Mouse (Mus musculus): ENCODE data around the gene Gm5431. TPM values are rescaled to one million over a fixed set of nuclear protein-coding genes. Genes with fewer than 3 reads are reported as not detected.
A peak's percentile ranks its signal among the peaks of the same experiment; 100 is the strongest.
"Not testable (repeated sequence)": the region's sequence is repeated elsewhere in the genome, so short reads cannot be mapped to it uniquely, and the experiment has no call there.

The Gm5431 gene
- 100 to 1,000 TPM in 10 of 26 experiments, 10 to 100 TPM in 16; 11.3 to 174 (median 83.5) TPM for total RNA-seq (2018; cell fraction: chromatin; rRNA removed)
- 100 to 1,000 TPM in 16 of 26 experiments, 10 to 100 TPM in 10; 36.0 to 249 (median 118) TPM for total RNA-seq (2018; cell fraction: cytosol; rRNA removed)
- 100 to 1,000 TPM in 15 of 26 experiments, 10 to 100 TPM in 11; 26.8 to 253 (median 149) TPM for total RNA-seq (2018; cell fraction: nucleus; rRNA removed)
- polyA plus RNA-seq (2018) = 43.5 to 99.6 TPM (median 62.6 TPM) in 3 replicates

- H3K27ac ChIP-seq = peak within 1 kb of the TSS; percentile 98
- H3K79me2 ChIP-seq (ENCODE audit: inconsistent target) = peaks cover 37% of the 10 kb centered on the region
- 19% methylated on average over 2 of the region's 2 CpGs for WGBS (ENCODE audit: missing documents)
- peak within 1 kb of the TSS; percentile 68 for H3K4me3 ChIP-seq (ENCODE audit: inconsistent target)
- H3K36me3 ChIP-seq (ENCODE audit: inconsistent target) = peaks cover 15% of the 10 kb centered on the region; the same call in 1 of the 2 replicates
Measured at GRCm38 (mm10) chr11:48902021-48902420, at the start of gene Gm5431. Gene Gm5431 (minus strand): TSS chr11:48902214.

DNA sequence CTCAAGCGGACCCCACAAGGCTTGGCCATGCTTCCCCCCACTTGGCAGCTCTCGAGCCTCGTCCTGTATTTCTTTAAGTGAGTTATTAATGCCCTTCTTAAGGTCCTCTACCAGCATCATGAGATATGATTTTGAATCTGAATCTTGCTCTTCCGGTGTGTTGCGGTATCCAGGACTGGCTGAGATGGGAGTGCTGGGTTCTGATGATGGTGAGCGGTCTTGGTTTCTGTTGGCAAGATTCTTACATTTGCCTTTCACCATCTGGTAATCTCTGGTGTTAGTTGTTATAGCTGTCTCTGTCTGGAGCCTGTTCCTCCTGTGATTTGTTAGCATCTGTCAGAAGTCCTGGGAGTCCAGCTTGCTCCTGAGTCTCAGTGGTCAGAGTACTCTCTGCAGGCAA, 44.1 kb upstream of the Gm5431 start, which contains the start of gene Psme2b:
Gene Psme2b (minus strand): TSS at position 101 of the 400 bp plus-strand sequence.
- H3K36me3 ChIP-seq (ENCODE audit: inconsistent target) = peaks cover 14% of the 10 kb centered on the region
- H3K27ac ChIP-seq; H3K4me3 ChIP-seq (ENCODE audit: inconsistent target); H3K79me2 ChIP-seq (ENCODE audit: inconsistent target): not testable (repeated sequence)
- 92% methylated on average over 6 of the region's 6 CpGs for WGBS (ENCODE audit: missing documents)

GRCm38 (mm10) chr11:48939286-48939685, 37.3 kb upstream of the Gm5431 start:
- not testable (repeated sequence) for H3K36me3 ChIP-seq (ENCODE audit: inconsistent target); H3K79me2 ChIP-seq (ENCODE audit: inconsistent target); H3K27ac ChIP-seq; H3K4me3 ChIP-seq (ENCODE audit: inconsistent target)

- not testable (repeated sequence) for H3K79me2 ChIP-seq (ENCODE audit: inconsistent target); H3K4me3 ChIP-seq (ENCODE audit: inconsistent target); H3K27ac ChIP-seq; H3K36me3 ChIP-seq (ENCODE audit: inconsistent target)
- no CpG with 5 or more reads among the region's 3 CpGs for WGBS (ENCODE audit: missing documents)
Measured at GRCm38 (mm10) chr11:48935291-48935690, 33.3 kb upstream of the Gm5431 start.

- not testable (repeated sequence) for H3K27ac ChIP-seq; H3K79me2 ChIP-seq (ENCODE audit: inconsistent target); H3K36me3 ChIP-seq (ENCODE audit: inconsistent target); H3K4me3 ChIP-seq (ENCODE audit: inconsistent target)
- WGBS (ENCODE audit: missing documents) = no CpG with 5 or more reads among the region's 1 CpGs
Measured at GRCm38 (mm10) chr11:48933923-48934322, 31.9 kb upstream of the Gm5431 start.

DNA sequence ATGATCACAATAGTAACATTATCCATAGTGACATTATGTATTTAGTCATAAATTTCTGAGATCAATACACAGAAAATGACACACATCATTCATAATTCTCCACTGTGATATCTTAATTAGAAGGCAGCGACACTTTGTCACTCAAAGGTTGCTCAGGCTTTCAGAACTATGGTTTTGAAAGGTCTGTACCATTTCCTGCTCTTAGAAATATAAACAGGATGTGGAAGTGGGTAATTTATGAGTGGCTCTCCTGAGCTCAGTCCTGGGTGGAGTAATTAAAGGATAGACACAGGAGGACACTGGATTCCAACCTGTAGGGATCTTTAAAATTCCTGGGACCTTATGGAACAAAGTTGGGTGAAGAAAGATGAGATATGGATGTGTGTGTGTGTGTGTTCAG, 31.4 kb upstream of the Gm5431 start:
- H3K27ac ChIP-seq; H3K36me3 ChIP-seq (ENCODE audit: inconsistent target); H3K79me2 ChIP-seq (ENCODE audit: inconsistent target); H3K4me3 ChIP-seq (ENCODE audit: inconsistent target): not testable (repeated sequence)
- 0% methylated on average over 1 of the region's 1 CpGs for WGBS (ENCODE audit: missing documents)

- 92% methylated on average over 1 of the region's 1 CpGs for WGBS (ENCODE audit: missing documents)
- H3K27ac ChIP-seq; H3K36me3 ChIP-seq (ENCODE audit: inconsistent target); H3K4me3 ChIP-seq (ENCODE audit: inconsistent target); H3K79me2 ChIP-seq (ENCODE audit: inconsistent target): not testable (repeated sequence)
Measured at GRCm38 (mm10) chr11:48928068-48928467, 26.1 kb upstream of the Gm5431 start.

DNA sequence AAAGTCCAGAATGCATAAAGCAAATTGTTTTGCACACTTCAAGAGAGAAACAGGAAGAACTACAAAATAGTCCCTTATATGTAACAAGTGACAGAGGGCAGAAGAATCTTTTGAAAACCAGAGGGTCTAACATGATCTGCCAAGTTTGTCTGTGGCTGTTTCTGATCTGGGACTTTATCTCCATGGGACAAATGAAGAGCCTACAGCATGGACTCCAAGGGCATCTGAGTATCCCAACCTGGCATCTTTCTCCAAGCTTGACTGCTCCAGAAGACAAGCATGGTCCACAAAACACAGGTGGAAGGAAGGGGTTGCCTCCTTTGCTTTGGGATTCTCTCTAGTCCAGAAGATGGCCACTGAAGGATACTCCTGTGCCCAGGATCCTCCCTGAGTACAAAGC, 24.4 kb upstream of the Gm5431 start:
- H3K79me2 ChIP-seq (ENCODE audit: inconsistent target); H3K36me3 ChIP-seq (ENCODE audit: inconsistent target); H3K4me3 ChIP-seq (ENCODE audit: inconsistent target); H3K27ac ChIP-seq: not testable (repeated sequence)

DNA sequence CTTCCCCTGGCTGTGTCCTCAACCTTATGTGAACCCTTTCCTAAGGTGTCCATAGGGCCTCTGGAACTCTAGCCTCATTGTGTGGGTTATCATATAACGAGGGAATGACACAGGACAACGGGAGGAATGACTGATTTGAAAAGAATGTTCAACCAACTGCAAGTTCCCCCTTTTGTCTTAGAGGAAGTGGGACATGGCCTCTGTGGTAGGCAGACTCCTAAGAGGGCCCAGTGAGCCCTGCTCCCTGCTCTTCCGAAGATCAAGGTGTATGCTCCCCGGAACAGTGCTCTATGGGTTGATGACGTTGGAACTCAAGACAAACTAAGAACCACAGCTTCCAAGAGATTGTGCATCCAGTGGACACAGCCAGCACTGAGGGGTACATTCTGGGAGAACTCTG, 21.8 kb upstream of the Gm5431 start:
- not testable (repeated sequence) for H3K27ac ChIP-seq; H3K4me3 ChIP-seq (ENCODE audit: inconsistent target); H3K79me2 ChIP-seq (ENCODE audit: inconsistent target); H3K36me3 ChIP-seq (ENCODE audit: inconsistent target)
- 23% methylated on average over 3 of the region's 5 CpGs for WGBS (ENCODE audit: missing documents)

DNA sequence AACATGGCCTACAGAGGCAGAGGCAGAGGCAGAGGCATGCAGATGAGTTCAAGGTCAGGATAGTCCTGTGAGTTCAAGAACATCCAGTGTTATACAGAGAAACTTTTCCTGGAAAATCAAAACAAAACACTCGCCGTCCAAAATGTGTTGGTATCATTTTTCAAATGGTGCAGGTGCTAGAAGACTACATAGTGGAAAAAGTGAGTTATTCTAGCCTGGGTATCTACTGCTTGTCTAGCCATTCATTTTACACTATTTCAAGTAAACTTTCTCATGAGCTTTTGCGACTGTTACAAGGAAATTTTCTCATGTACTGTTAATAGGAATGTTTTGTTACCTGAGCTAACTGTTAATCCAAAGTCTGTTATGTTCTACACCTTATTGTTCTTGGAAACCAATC, 16.4 kb upstream of the Gm5431 start:
- 97% methylated on average over 3 of the region's 3 CpGs for WGBS (ENCODE audit: missing documents)
- H3K36me3 ChIP-seq (ENCODE audit: inconsistent target) = no peaks in the 10 kb centered on the region
- H3K4me3 ChIP-seq (ENCODE audit: inconsistent target) = no peak overlapping the region
- H3K79me2 ChIP-seq (ENCODE audit: inconsistent target) = no peaks in the 10 kb centered on the region
- no peak overlapping the region for H3K27ac ChIP-seq

- no peaks in the 10 kb centered on the region for H3K79me2 ChIP-seq (ENCODE audit: inconsistent target)
- H3K27ac ChIP-seq = no peak overlapping the region
- H3K36me3 ChIP-seq (ENCODE audit: inconsistent target) = peaks cover 17% of the 10 kb centered on the region; the same call in 1 of the 2 replicates
- WGBS (ENCODE audit: missing documents) = 43% methylated on average over 1 of the region's 1 CpGs
- no peak overlapping the region for H3K4me3 ChIP-seq (ENCODE audit: inconsistent target)
Measured at GRCm38 (mm10) chr11:48913611-48914010, 11.6 kb upstream of the Gm5431 start.

GRCm38 (mm10) chr11:48908459-48908858, 6.4 kb upstream of the Gm5431 start:
- H3K36me3 ChIP-seq (ENCODE audit: inconsistent target) = peaks cover 17% of the 10 kb centered on the region; the same call in 1 of the 2 replicates
- H3K4me3 ChIP-seq (ENCODE audit: inconsistent target) = no peak overlapping the region
- no peak overlapping the region for H3K27ac ChIP-seq
- H3K79me2 ChIP-seq (ENCODE audit: inconsistent target) = no peaks in the 10 kb centered on the region
- WGBS (ENCODE audit: missing documents) = 67% methylated on average over 1 of the region's 1 CpGs

DNA sequence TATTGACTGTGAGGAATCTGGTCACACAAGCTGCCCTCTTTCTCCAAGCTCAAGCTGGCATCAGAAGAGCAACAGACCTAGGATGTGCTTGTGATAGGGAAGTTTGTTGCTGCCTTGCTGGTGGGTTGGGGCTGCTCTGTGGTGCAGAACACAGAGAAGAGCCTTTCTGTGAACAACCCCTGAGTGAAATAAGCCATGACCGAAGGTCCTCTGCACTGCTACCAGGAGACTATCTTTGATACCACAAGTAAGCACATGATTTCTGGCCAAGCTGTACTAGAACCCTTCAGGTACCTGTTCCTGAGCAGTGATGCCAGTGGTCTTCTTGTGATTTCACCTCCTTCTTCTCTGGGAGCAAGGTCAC, 465 bp downstream of the Gm5431 start:
- Histone ChIP-seq H3K36me3 (ENCODE audit: inconsistent target) (peaks cover 20% of the 10 kb centered on the region; the same call in 1 of the 2 replicates), H3K27ac (peak overlapping the region; percentile 98), H3K4me3 (ENCODE audit: inconsistent target) (peak overlapping the region; percentile 68), H3K79me2 (ENCODE audit: inconsistent target) (peaks cover 42% of the 10 kb centered on the region)
- 50% methylated on average over 1 of the region's 1 CpGs for WGBS (ENCODE audit: missing documents)

GRCm38 (mm10) chr11:48900654-48901566, 1.1 kb downstream of the Gm5431 start:
- WGBS (ENCODE audit: missing documents) = 22% methylated on average over 5 of the region's 6 CpGs
- peak overlapping the region; percentile 68 for H3K4me3 ChIP-seq (ENCODE audit: inconsistent target)
- H3K27ac ChIP-seq = peak overlapping the region; percentile 98
- peaks cover 48% of the 10 kb centered on the region for H3K79me2 ChIP-seq (ENCODE audit: inconsistent target)
- peaks cover 24% of the 10 kb centered on the region; the same call in 1 of the 2 replicates for H3K36me3 ChIP-seq (ENCODE audit: inconsistent target)

GRCm38 (mm10) chr11:48898812-48899431, 3.1 kb downstream of the Gm5431 start:
- Histone ChIP-seq H3K79me2 (ENCODE audit: inconsistent target) (peaks cover 64% of the 10 kb centered on the region), H3K36me3 (ENCODE audit: inconsistent target) (peaks cover 24% of the 10 kb centered on the region; the same call in 1 of the 2 replicates), H3K27ac (no peak overlapping the region), H3K4me3 (ENCODE audit: inconsistent target) (no peak overlapping the region)
- 48% methylated on average over 2 of the region's 2 CpGs for whole genome bisulfite sequencing (ENCODE audit: missing documents)
